Comparison of ENCODE assay signal across 24 mouse cellular contexts in genomic region chr15:32172175-32172987, GRCm38 (mm10). TPM values are rescaled to one million over a fixed set of nuclear protein-coding genes. Genes with fewer than 3 reads are reported as not detected.
DNase-seq lines count a peak whose midpoint lies in the region; ATAC-seq and TF ChIP-seq lines count a peak whose summit lies in the region.
"Had no signal": no experiment of that assay in that cellular context is flagged by ENCODE, and none has a peak within 500 bp of the region (broad histone marks: within the 10 kb centered on the region; RNA-seq: fewer than 3 reads in every experiment).

No protein-coding gene starts in this region.

- TF ChIP-seq CTCF in brain, embryonic 14.5 days (IDR thresholded peaks at IDR 0.05; ENCODE audit: borderline replicate concordance, extremely low read depth, insufficient read depth, insufficient read length) = no peak

- ATAC-seq in embryonic facial prominence, embryonic 14.5 days (ENCODE audit: low read depth) = no peak
- peak; percentile 92 for ATAC-seq in forebrain, embryonic 15.5 days (replicated peaks)
- ATAC-seq in midbrain, embryonic 16.5 days = peak; percentile 66; the same call in 1 of the 2 replicates
- ATAC-seq: Patski had no signal

- H3K9ac ChIP-seq in embryonic facial prominence, embryonic 14.5 days (ENCODE audit: low read depth, low read length) = no peak overlapping the region
- H3K9ac ChIP-seq in forebrain, embryonic 15.5 days (replicated peaks) = no peak overlapping the region
- H3K9ac ChIP-seq in midbrain, embryonic 16.5 days (ENCODE audit: low read depth, low read length) = no peak overlapping the region
- H3K9ac ChIP-seq: embryonic facial prominence, embryonic 15.5 days; stomach, embryonic 15.5 days had no signal

- H3K36me3 ChIP-seq in embryonic facial prominence, embryonic 14.5 days (ENCODE audit: control insufficient read depth, insufficient read depth, low read length) = no peaks in the 10 kb centered on the region
- H3K36me3 ChIP-seq in embryonic facial prominence, embryonic 10.5 days (replicated peaks) = no peaks in the 10 kb centered on the region
- H3K36me3 ChIP-seq in forebrain, embryonic 15.5 days = no peaks in the 10 kb centered on the region
- H3K36me3 ChIP-seq in midbrain, embryonic 16.5 days (ENCODE audit: control insufficient read depth, insufficient read depth, low read length) = no peaks in the 10 kb centered on the region
- H3K36me3 ChIP-seq: embryonic facial prominence, embryonic 15.5 days; heart, embryonic 10.5 days; stomach, embryonic 15.5 days had no signal

- no peak overlapping the region for H3K27ac ChIP-seq in embryonic facial prominence, embryonic 14.5 days (replicated peaks; ENCODE audit: low read depth, low read length)
- H3K27ac ChIP-seq in embryonic facial prominence, embryonic 10.5 days (replicated peaks) = no peak overlapping the region
- peak overlapping the region; percentile 89 for H3K27ac ChIP-seq in forebrain, embryonic 15.5 days (replicated peaks)
- H3K27ac ChIP-seq in midbrain, embryonic 16.5 days (ENCODE audit: low read length) = no peak overlapping the region
- H3K27ac ChIP-seq: embryonic facial prominence, embryonic 15.5 days; gastrocnemius, adult 2 months; heart, embryonic 10.5 days; stomach, embryonic 15.5 days had no signal

- TF ChIP-seq POLR2A in brain, embryonic 14.5 days (IDR thresholded peaks at IDR 0.05; ENCODE audit: borderline replicate concordance, extremely low read depth, insufficient read depth, insufficient read length, poor library complexity, severe bottlenecking) = no peak

- DNase-seq in embryonic facial prominence, embryonic 14.5 days (ENCODE audit: low spot score) = peak; percentile 17
- no peak for DNase-seq in embryonic facial prominence, embryonic 10.5 days (ENCODE audit: low spot score)
- DNase-seq in brain, embryonic 14.5 days (ENCODE audit: low read depth) = peak; percentile 95
- DNase-seq in kidney, postnatal 10 days = no peak
- no peak for DNase-seq in MN1 (ENCODE audit: low spot score)
- DNase-seq in layer of hippocampus, adult 11-12 months (ENCODE audit: low spot score) = no peak
- DNase-seq: adrenal gland, postnatal 14 days; cerebellum, adult 11-12 months; cerebellum, postnatal 14 days; gastrocnemius, adult 2 months; kidney, adult 18-20 months; kidney, postnatal 14 days; lung, adult 2 months; right cerebral cortex, postnatal 25 days; thymus, adult 18-20 months had no signal

- H3K9me3 ChIP-seq in embryonic facial prominence, embryonic 14.5 days (ENCODE audit: control insufficient read depth, low read length) = no peaks in the 10 kb centered on the region
- no peaks in the 10 kb centered on the region for H3K9me3 ChIP-seq in embryonic facial prominence, embryonic 10.5 days
- no peaks in the 10 kb centered on the region for H3K9me3 ChIP-seq in forebrain, embryonic 15.5 days
- H3K9me3 ChIP-seq in midbrain, embryonic 16.5 days (replicated peaks; ENCODE audit: control insufficient read depth, low read length, poor library complexity, severe bottlenecking) = no peaks in the 10 kb centered on the region
- H3K9me3 ChIP-seq: embryonic facial prominence, embryonic 15.5 days; heart, embryonic 10.5 days; stomach, embryonic 15.5 days had no signal

- no peak overlapping the region for H3K4me2 ChIP-seq in embryonic facial prominence, embryonic 14.5 days (ENCODE audit: low read depth, low read length)
- H3K4me2 ChIP-seq in forebrain, embryonic 15.5 days (replicated peaks) = 0 out of 2 replicates have a peak overlapping the region, but pooled peaks have one; percentile 5
- no peak overlapping the region for H3K4me2 ChIP-seq in midbrain, embryonic 16.5 days (ENCODE audit: low read length)
- H3K4me2 ChIP-seq: embryonic facial prominence, embryonic 15.5 days; liver, embryonic 11.5 days; stomach, embryonic 15.5 days had no signal

- H3K27me3 ChIP-seq in embryonic facial prominence, embryonic 14.5 days (replicated peaks; ENCODE audit: control insufficient read depth, insufficient read depth, low read length) = no peaks in the 10 kb centered on the region
- no peaks in the 10 kb centered on the region for H3K27me3 ChIP-seq in embryonic facial prominence, embryonic 10.5 days (replicated peaks; ENCODE audit: low read depth, poor library complexity, severe bottlenecking)
- H3K27me3 ChIP-seq in forebrain, embryonic 15.5 days = no peaks in the 10 kb centered on the region
- H3K27me3 ChIP-seq in midbrain, embryonic 16.5 days (ENCODE audit: control insufficient read depth, insufficient read depth, low read depth, low read length) = no peaks in the 10 kb centered on the region
- H3K27me3 ChIP-seq: embryonic facial prominence, embryonic 15.5 days; stomach, embryonic 15.5 days had no signal

- no peaks in the 10 kb centered on the region; the same call in 1 of the 2 replicates for H3K4me1 ChIP-seq in embryonic facial prominence, embryonic 14.5 days (ENCODE audit: control insufficient read depth, insufficient read depth, low read length)
- H3K4me1 ChIP-seq in embryonic facial prominence, embryonic 10.5 days = peaks cover 10% of the 10 kb centered on the region
- peaks cover 33% of the 10 kb centered on the region for H3K4me1 ChIP-seq in forebrain, embryonic 15.5 days
- peaks cover 13% of the 10 kb centered on the region for H3K4me1 ChIP-seq in midbrain, embryonic 16.5 days (ENCODE audit: control insufficient read depth, insufficient read depth, low read length)
- H3K4me1 ChIP-seq: embryonic facial prominence, embryonic 15.5 days; heart, embryonic 10.5 days; stomach, embryonic 15.5 days had no signal

- H3K4me3 ChIP-seq in embryonic facial prominence, embryonic 14.5 days (ENCODE audit: low read depth, low read length) = no peak overlapping the region
- H3K4me3 ChIP-seq in embryonic facial prominence, embryonic 10.5 days = no peak overlapping the region
- H3K4me3 ChIP-seq in forebrain, embryonic 15.5 days = no peak overlapping the region
- H3K4me3 ChIP-seq in midbrain, embryonic 16.5 days (ENCODE audit: low read depth, low read length) = no peak overlapping the region
- H3K4me3 ChIP-seq: embryonic facial prominence, embryonic 15.5 days; gastrocnemius, adult 2 months; heart, embryonic 10.5 days; stomach, embryonic 15.5 days had no signal

- 51% methylated on average over 9 of the region's 9 CpGs for WGBS in embryonic facial prominence, embryonic 14.5 days
- 65% methylated on average over 9 of the region's 9 CpGs for WGBS in embryonic facial prominence, embryonic 10.5 days
- WGBS in forebrain, embryonic 15.5 days = 10% methylated on average over 9 of the region's 9 CpGs
- WGBS in midbrain, embryonic 16.5 days = 28% methylated on average over 9 of the region's 9 CpGs

RNA-seq across cellular contexts. Expression of gene Tas2r119, which starts 4.7 kb away (rescaled TPM):
- not detected in 2 replicates for polyA plus RNA-seq in embryonic facial prominence, embryonic 14.5 days (2014; fragmentation: Nextera tagmentation; extraction: Ambion mirVana)
- polyA plus RNA-seq in embryonic facial prominence, embryonic 10.5 days (2016; fragmentation: Nextera tagmentation; extraction: Ambion mirVana) = not detected in 2 replicates
- not detected in 2 replicates for polyA plus RNA-seq in brain, embryonic 14.5 days (2012; rRNA removed)
- not detected in 2 replicates for polyA plus RNA-seq in forebrain, embryonic 15.5 days (2015; fragmentation: Nextera tagmentation; extraction: Ambion mirVana)
- polyA plus RNA-seq in midbrain, embryonic 16.5 days (2015; fragmentation: Nextera tagmentation; extraction: Ambion mirVana) = not detected in 2 replicates
- polyA plus RNA-seq: embryonic facial prominence, embryonic 15.5 days; gonadal fat pad, adult 2 months; heart, embryonic 10.5 days; limb, embryonic 11.5 days; liver, embryonic 11.5 days; lung, adult 2 months; Patski; stomach, embryonic 15.5 days had no signal

Comparison
In these comparisons a context has a peak if more than half of its experiments do, and no peak if none do; other contexts are left out.
1. DNase-seq: peak in embryonic facial prominence, embryonic 14.5 days (single experiment) and brain, embryonic 14.5 days (single experiment); none in embryonic facial prominence, embryonic 10.5 days (single experiment), kidney, postnatal 10 days (single experiment), MN1 (single experiment) and layer of hippocampus, adult 11-12 months (single experiment).